Mouse (Mus musculus) stomach, postnatal 0 days (tissue): ENCODE measurements around the gene Commd1. TPM values are rescaled to one million over a fixed set of nuclear protein-coding genes. Genes with fewer than 3 reads are reported as not detected.

ENCODE experiments used
- ATAC-seq: fragments of 200-750 bp; cut with Nextera tagmentation; 2 replicates; pipeline ENCODE4 v1.8.0; 2017; ENCODE audit not compliant: low FRiP score, low TSS enrichment
- DNase-seq: peaks from one replicate; pipeline ENCODE4 v3.0.0-alpha.2; 2016; ENCODE audit warnings: low spot score
- H3K27ac ChIP-seq: fragments of 300-500 bp; sonication (generic); replicated peaks from 2 replicates; pipeline ENCODE4 v1.5.1; 2014; ENCODE audit warnings: mild to moderate bottlenecking, control low read depth
- H3K27me3 ChIP-seq: fragments of 300-500 bp; sonication (generic); 2 replicates; pipeline ENCODE4 v1.6.1; 2014; ENCODE audit warnings: low read length; ENCODE audit not compliant: control insufficient read depth, insufficient read depth
- H3K36me3 ChIP-seq: fragments of 300-500 bp; sonication (generic); 2 replicates; pipeline ENCODE4 v1.6.1; 2014; ENCODE audit warnings: low read length, mixed read lengths; ENCODE audit not compliant: control insufficient read depth, insufficient read depth
- H3K4me1 ChIP-seq: fragments of 300-500 bp; sonication (generic); replicated peaks from 2 replicates; pipeline ENCODE4 v1.6.1; 2014; ENCODE audit warnings: antibody characterized with exemption; ENCODE audit not compliant: control insufficient read depth, insufficient read depth
- H3K4me2 ChIP-seq: fragments of 300-500 bp; sonication (generic); replicated peaks from 2 replicates; pipeline ENCODE4 v1.6.1; 2014; ENCODE audit warnings: low read depth, mild to moderate bottlenecking, control low read depth, moderate library complexity
- H3K4me3 ChIP-seq: fragments of 300-500 bp; sonication (generic); 2 replicates; pipeline ENCODE4 v1.5.1; 2014; ENCODE audit warnings: low read depth, low read length, control low read depth
- H3K9ac ChIP-seq: fragments of 300-500 bp; sonication (generic); 2 replicates; pipeline ENCODE4 v1.6.1; 2014; ENCODE audit warnings: mild to moderate bottlenecking, low read length, control low read depth, mixed read lengths
- H3K9me3 ChIP-seq: fragments of 300-500 bp; sonication (generic); 2 replicates; pipeline ENCODE4 v1.6.1; 2016; ENCODE audit warnings: low read length; ENCODE audit not compliant: control insufficient read depth
- CTCF ChIP-seq: IDR thresholded peaks from 2 replicates; pipeline ENCODE4 v1.5.1; 2016; ENCODE audit warnings: antibody characterized with exemption, low read depth, mild to moderate bottlenecking, moderate library complexity
- EP300 ChIP-seq: optimal IDR thresholded peaks from 2 replicates; pipeline ENCODE3; 2016; ENCODE audit warnings: antibody characterized with exemption
- WGBS: fragments of 180-500 bp; shearing (Covaris S2); extraction: QIAGEN DNeasy Blood & Tissue Kit; methylation state at CpG from one replicate; pipeline ENCODE4 v1.1.7; 2014; 5-methylcytosine and 5-hydroxymethylcytosine counted together
- polyA plus RNA-seq: library from polyadenylated mRNA; unstranded; fragments of >200 nt; fragmentation: Nextera tagmentation; extraction: Ambion mirVana; gene quantifications from 2 replicates; pipeline ENCODE4 v1.2.1, GENCODE M21; 2015

Gene Commd1
- polyA plus RNA-seq, 1 experiment from 2014 or later = 269 TPM

DNA sequence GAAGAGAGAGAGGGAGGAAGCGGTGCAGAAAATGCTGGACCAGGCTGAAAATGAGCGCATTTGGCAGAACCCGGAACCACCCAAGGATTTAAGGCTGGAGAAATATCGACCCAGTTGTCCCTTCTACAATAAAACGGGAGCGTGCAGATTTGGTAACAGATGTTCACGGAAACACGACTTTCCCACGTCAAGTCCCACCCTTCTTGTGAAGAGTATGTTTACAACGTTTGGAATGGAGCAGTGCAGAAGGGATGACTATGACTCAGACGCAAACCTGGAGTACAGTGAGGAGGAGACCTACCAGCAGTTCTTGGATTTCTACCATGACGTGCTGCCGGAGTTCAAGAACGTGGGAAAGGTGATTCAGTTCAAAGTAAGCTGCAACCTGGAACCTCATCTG lies 8.6 kb downstream of the Commd1 start:
- H3K4me2 ChIP-seq = peak overlapping the region; percentile 60
- 0 out of 2 replicates have a peak, but pooled peaks cover 7% of the 10 kb centered on the region for H3K36me3 ChIP-seq
- TF ChIP-seq CTCF = no peak
- no peak for TF ChIP-seq EP300
- peak; percentile 25 for DNase-seq
- peak; percentile 51 for ATAC-seq
- H3K4me1 ChIP-seq = no peaks in the 10 kb centered on the region
- H3K27me3 ChIP-seq = no peaks in the 10 kb centered on the region
- peak overlapping the region; percentile 82 for H3K27ac ChIP-seq
- H3K9ac ChIP-seq = peak overlapping the region; percentile 60
- peaks cover 8% of the 10 kb centered on the region; the same call in 1 of the 2 replicates for H3K9me3 ChIP-seq
- 43% methylated on average over 14 of the region's 14 CpGs for WGBS
- H3K4me3 ChIP-seq = peak overlapping the region; percentile 50

DNA sequence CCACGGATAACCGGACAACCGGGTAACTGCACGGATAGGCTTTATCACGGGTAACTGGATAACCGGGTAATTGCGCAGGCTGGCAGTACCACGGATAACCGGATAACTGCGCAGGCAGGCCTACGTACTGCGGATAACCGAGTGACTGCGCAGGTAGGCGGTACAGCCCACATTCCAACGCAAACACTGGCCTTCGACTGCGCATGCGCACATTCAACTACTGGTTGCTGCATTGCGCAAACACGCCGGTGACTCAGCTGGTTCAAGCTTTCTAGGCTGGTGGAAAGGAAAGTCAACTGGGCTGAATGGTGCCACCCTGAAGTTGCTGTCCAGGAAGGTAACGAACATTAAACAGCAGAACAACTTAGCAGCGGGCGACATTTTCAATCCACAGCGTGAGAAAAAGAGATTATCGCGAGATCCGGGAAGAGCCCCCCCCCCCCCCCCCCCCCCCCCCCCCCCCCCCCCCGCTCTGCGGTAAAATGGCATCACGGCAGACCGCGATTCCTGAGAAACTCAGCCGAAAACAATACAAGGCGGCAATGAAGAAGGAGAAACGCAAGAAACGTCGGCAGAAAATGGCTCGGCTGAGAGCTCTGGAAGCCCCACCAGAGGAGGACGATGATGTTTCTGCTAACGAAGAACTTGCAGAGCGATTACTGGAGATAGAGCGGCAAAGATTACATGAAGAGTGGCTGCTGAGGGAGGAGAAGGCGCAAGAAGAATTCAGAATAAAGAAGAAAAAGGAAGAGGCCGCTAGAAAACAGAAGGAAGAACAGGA lies 9.2 kb downstream of the Commd1 start:
- peak overlapping the region; percentile 58 for H3K4me3 ChIP-seq
- H3K27ac ChIP-seq = peak overlapping the region; percentile 85
- peak overlapping the region; percentile 65 for H3K9ac ChIP-seq
- no peaks in the 10 kb centered on the region for H3K27me3 ChIP-seq
- peak; percentile 82 for DNase-seq
- TF ChIP-seq EP300 (no peak), CTCF (no peak)
- peak overlapping the region; percentile 73 for H3K4me2 ChIP-seq
- 48% methylated on average over 42 of the region's 46 CpGs for WGBS
- H3K4me1 ChIP-seq = no peaks in the 10 kb centered on the region
- peaks cover 8% of the 10 kb centered on the region; the same call in 1 of the 2 replicates for H3K9me3 ChIP-seq
- ATAC-seq = peak; percentile 63
- H3K36me3 ChIP-seq = 0 out of 2 replicates have a peak, but pooled peaks cover 4% of the 10 kb centered on the region

DNA sequence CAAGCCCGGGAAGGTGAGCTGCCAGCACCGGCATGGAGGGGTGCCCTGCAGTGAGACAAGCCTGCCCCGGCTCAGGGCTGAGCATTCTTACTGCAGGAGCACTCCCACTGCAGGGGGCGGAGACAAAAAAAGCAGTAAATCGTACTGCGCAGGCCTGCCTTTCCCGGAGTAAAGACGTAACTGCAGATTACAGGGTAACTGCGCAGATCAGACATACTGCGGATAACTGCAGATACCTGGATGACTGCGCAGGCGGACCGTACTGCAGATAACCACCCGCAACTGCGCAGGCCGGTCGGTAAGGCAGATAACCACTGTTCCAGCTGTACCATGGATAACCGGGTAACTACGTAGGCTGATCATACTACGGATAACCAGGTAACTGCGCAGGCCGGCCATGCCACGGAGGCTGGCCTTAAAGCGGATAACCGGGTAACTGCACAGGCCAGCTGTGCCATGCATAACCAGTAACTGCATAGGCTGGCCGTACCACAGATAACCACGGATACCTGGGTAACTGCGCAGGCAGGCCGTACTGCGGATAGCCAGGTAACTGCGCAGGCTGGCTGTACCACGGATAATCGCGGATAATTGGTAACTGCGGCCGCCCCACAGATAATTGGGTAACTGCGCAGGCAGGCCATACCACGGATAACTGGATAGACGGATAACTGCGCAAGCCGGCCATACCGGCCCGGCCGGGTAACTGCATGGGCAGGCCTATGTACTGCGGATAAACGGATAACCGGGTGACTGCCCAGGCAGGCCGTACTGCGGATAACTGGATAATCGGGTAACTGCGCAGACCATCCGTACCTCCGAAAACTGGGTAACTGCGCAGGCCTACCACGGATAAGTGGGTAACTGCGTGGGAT lies 10.1 kb downstream of the Commd1 start, which contains the start of gene Zrsr1:
Zrsr1 (plus strand) TSS at position 171 of the 875 bp plus-strand sequence.
- ATAC-seq = peak; percentile 76
- Histone ChIP-seq H3K4me3 (peak within 1 kb of the TSS; percentile 58), H3K36me3 (no peaks in the 10 kb centered on the region), H3K27ac (peak within 1 kb of the TSS; percentile 85), H3K9me3 (peaks cover 11% of the 10 kb centered on the region; the same call in 1 of the 2 replicates), H3K4me2 (peak within 1 kb of the TSS; percentile 73), H3K4me1 (no peaks in the 10 kb centered on the region), H3K27me3 (no peaks in the 10 kb centered on the region), H3K9ac (peak within 1 kb of the TSS; percentile 65)
- TF ChIP-seq CTCF (no peak; the same call in 1 of the 2 replicates), EP300 (no peak)
- WGBS = 49% methylated on average over 56 of the region's 56 CpGs
- DNase-seq = peak; percentile 55

DNA sequence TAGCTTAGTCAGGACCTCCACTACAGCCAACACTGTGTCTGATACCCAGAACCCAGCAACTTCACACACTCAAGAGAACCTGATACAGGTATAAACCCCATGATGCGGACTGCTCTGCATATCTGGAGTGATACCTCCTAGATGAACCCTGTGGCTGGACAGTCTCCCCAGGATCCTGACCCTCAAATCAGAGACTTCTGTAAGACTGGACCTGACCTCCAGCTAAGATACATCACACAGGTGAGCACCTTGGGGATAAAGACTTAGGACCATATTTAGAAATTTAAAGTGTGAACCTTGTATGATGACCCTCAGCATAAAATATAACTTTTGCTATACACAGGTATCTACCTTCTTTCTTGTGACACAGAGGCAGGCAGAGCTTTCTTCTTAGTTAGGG lies 11.6 kb downstream of the Commd1 start:
- Histone ChIP-seq H3K4me3 (no peak overlapping the region), H3K4me2 (no peak overlapping the region), H3K4me1 (no peaks in the 10 kb centered on the region), H3K27me3 (no peaks in the 10 kb centered on the region), H3K9ac (no peak overlapping the region), H3K36me3 (no peaks in the 10 kb centered on the region), H3K27ac (no peak overlapping the region), H3K9me3 (peaks cover 11% of the 10 kb centered on the region; the same call in 1 of the 2 replicates)
- DNase-seq (no peak), ATAC-seq (no peak)
- 93% methylated on average over 1 of the region's 1 CpGs for WGBS
- TF ChIP-seq EP300 = no peak
- TF ChIP-seq CTCF = no peak

DNA sequence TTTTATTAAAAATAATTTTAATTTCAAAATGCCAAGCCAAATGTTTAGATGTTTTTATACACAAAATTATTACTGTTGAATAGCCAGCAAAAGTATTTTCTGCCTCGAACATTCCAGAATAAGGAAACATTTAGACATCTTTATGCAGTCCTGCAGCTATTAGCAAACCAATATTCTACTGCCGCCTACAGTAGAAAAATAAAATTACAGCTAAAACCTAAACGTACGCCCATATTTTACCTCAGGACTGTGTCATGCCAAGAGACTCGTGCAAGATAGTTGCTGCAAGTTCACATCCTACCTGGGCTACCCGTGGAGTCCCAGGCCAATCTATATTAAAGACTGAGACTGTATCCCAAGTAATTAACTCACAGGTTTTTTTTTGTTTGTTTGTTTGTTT lies 12.7 kb downstream of the Commd1 start:
- no peak overlapping the region for H3K27ac ChIP-seq
- no peak for ATAC-seq

More for the DNA sequence above, 12.7 kb downstream of the Commd1 start:
- WGBS = 52% methylated on average over 6 of the region's 6 CpGs
- TF ChIP-seq CTCF = peak; percentile 73
- no peak for TF ChIP-seq EP300
- Histone ChIP-seq H3K9me3 (peaks cover 11% of the 10 kb centered on the region; the same call in 1 of the 2 replicates), H3K27me3 (no peaks in the 10 kb centered on the region), H3K36me3 (no peaks in the 10 kb centered on the region), H3K4me3 (no peak overlapping the region), H3K4me1 (no peaks in the 10 kb centered on the region), H3K4me2 (no peak overlapping the region), H3K9ac (no peak overlapping the region)
- DNase-seq = no peak
